Mouse (Mus musculus) retina, postnatal 7 days (tissue): Measurements from ENCODE around the gene Phf19.

Source experiments
- DNase-seq: peaks from one replicate; pipeline ENCODE4 v3.0.0-alpha.2; 2012; ENCODE audit warnings: low read depth, low spot score

The Phf19 gene

GRCm38 (mm10) chr2:34913218-34914068 is at the start of gene Phf19:
Gene Phf19, minus strand, starts transcription at chr2:34914026.
- no peak for DNase-seq

GRCm38 (mm10) chr2:34963371-34963956 is 49.6 kb upstream of the Phf19 start:
- DNase-seq, result no peak

GRCm38 (mm10) chr2:34962893-34963292 is 49.1 kb upstream of the Phf19 start:
- no peak for DNase-seq

- no peak for DNase-seq
These were observed 48.4 kb upstream of the Phf19 start for GRCm38 (mm10) chr2:34962211-34962610.

- DNase-seq, result no peak
These were observed 47.7 kb upstream of the Phf19 start, which contains the start of gene Traf1 for GRCm38 (mm10) chr2:34961481-34962036. Gene Traf1, minus strand, starts transcription at chr2:34961772.

GRCm38 (mm10) chr2:34960966-34961365 is 47.1 kb upstream of the Phf19 start:
- no peak for DNase-seq

GRCm38 (mm10) chr2:34960466-34960865 is 46.6 kb upstream of the Phf19 start:
- DNase-seq, result no peak

GRCm38 (mm10) chr2:34958582-34958981 is 44.8 kb upstream of the Phf19 start:
- no peak for DNase-seq

- DNase-seq, result no peak
These were observed 44.2 kb upstream of the Phf19 start for GRCm38 (mm10) chr2:34958036-34958435.

GRCm38 (mm10) chr2:34957405-34957804 is 43.6 kb upstream of the Phf19 start:
- DNase-seq, result no peak

GRCm38 (mm10) chr2:34956941-34957340 is 43.1 kb upstream of the Phf19 start:
- no peak for DNase-seq

GRCm38 (mm10) chr2:34954344-34954743 is 40.5 kb upstream of the Phf19 start:
- DNase-seq, result no peak

- no peak for DNase-seq
These were observed 39.8 kb upstream of the Phf19 start for GRCm38 (mm10) chr2:34953547-34954116.

- no peak for DNase-seq
These were observed 39.2 kb upstream of the Phf19 start for GRCm38 (mm10) chr2:34953018-34953417.

GRCm38 (mm10) chr2:34951469-34951868 is 37.6 kb upstream of the Phf19 start:
- no peak for DNase-seq

- no peak for DNase-seq
These were observed 34.8 kb upstream of the Phf19 start for GRCm38 (mm10) chr2:34948622-34949021.

- no peak for DNase-seq
These were observed 32.2 kb upstream of the Phf19 start for GRCm38 (mm10) chr2:34946046-34946445.

GRCm38 (mm10) chr2:34945580-34945979 is 31.8 kb upstream of the Phf19 start:
- no peak for DNase-seq

- no peak for DNase-seq
These were observed 30.9 kb upstream of the Phf19 start for GRCm38 (mm10) chr2:34944761-34945160.

GRCm38 (mm10) chr2:34943556-34944120 is 29.8 kb upstream of the Phf19 start:
- no peak for DNase-seq

GRCm38 (mm10) chr2:34941061-34941675 is 27.3 kb upstream of the Phf19 start:
- no peak for DNase-seq

- no peak for DNase-seq
These were observed 26.4 kb upstream of the Phf19 start for GRCm38 (mm10) chr2:34940246-34940645.
